Mouse (Mus musculus): Measurements from ENCODE around the gene Bicd1. TPM values are rescaled to one million over a fixed set of nuclear protein-coding genes. Genes with fewer than 3 reads are reported as not detected.
"Not testable (repeated sequence)": the region's sequence is repeated elsewhere in the genome, so short reads cannot be mapped to it uniquely, and the experiment has no call there.

The Bicd1 gene
- polyA plus RNA-seq, 1 experiment from 2014 or later, result 31.2 TPM

DNA sequence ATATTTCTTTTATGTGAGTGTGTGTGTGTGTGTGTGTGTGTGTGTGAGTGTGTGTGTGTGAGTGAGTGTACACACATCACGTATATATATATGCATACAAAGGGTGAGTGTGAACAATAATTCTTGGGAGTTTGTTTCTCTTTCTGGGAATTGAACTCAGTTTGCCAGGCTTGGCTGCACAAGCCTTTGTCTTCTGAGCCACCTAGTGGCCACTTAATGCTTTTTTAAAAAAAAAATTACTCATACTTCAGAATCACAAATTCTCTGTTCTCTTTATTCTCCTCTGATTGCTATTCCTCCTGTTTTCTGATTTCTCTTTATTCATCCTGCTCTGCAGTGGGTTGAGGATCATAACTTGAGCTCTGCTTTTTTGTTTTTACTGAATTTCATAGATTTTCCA is 30.5 kb downstream of the Bicd1 start:
- peaks cover 11% of the 10 kb centered on the region; the same call in 1 of the 2 replicates for H3K36me3 ChIP-seq
- H3K27me3 ChIP-seq, result no peaks in the 10 kb centered on the region
- 95% methylated on average over 1 of the region's 1 CpGs for WGBS
- no peak overlapping the region for H3K9ac ChIP-seq
- no peak overlapping the region for H3K4me3 ChIP-seq
- H3K4me2 ChIP-seq (replicated peaks), result no peak overlapping the region
- H3K9me3 ChIP-seq (replicated peaks), result peaks cover 11% of the 10 kb centered on the region
- ATAC-seq (ENCODE audit: low FRiP score), result no peak
- H3K27ac ChIP-seq, result no peak overlapping the region
- H3K4me1 ChIP-seq, result 0 out of 2 replicates have a peak, but pooled peaks cover 2% of the 10 kb centered on the region

DNA sequence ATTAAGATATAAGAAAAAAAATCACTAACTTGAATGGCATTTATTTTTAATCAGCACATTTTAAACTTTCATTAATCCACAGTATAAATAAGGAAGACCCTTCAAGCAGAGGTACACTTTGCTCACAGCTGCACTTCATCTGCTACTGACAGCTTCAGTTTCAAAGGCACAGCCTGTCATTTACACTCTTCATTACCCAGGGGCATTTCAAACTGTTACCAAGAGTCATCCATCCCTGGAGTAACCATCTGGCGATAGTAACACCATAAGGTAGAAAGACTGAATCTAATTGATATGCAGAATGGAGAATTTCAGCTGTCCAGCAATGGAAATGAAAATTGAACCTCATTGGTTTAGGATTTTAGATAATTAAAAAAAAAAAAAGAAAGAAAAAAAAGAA is 34.2 kb downstream of the Bicd1 start:
- no peaks in the 10 kb centered on the region for H3K27me3 ChIP-seq
- H3K4me2 ChIP-seq (replicated peaks), result no peak overlapping the region
- 30% methylated on average over 1 of the region's 1 CpGs for WGBS
- no peaks in the 10 kb centered on the region for H3K36me3 ChIP-seq
- 0 out of 2 replicates have a peak, but pooled peaks cover 4% of the 10 kb centered on the region for H3K4me1 ChIP-seq
- H3K9me3 ChIP-seq (replicated peaks), result no peaks in the 10 kb centered on the region
- H3K9ac ChIP-seq, result no peak overlapping the region
- peak; percentile 89 for ATAC-seq (ENCODE audit: low FRiP score)
- no peak overlapping the region for H3K27ac ChIP-seq
- no peak overlapping the region for H3K4me3 ChIP-seq

DNA sequence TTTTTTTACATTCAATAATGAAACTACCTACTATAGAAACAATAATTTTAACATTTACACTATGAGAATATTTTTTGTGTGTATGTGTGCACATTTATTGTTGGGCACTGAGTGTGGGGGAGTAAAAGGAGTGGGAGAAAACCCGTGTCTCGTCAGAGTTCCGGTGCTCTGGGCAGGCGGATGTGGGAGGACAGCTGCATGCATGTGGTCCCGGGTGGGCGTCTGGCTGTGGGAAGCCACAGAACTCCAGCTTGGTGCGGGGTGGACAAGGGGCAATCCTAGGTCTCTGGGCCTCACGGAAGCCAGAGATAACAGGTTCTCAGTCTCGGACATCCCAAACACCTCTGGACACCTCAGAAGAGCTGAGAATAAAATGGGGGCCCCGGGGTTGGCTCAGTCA is 37.2 kb downstream of the Bicd1 start:
- H3K27me3 ChIP-seq, result no peaks in the 10 kb centered on the region
- no peak overlapping the region for H3K4me2 ChIP-seq (replicated peaks)
- WGBS, result 77% methylated on average over 10 of the region's 10 CpGs
- H3K4me1 ChIP-seq, result 0 out of 2 replicates have a peak, but pooled peaks cover 4% of the 10 kb centered on the region
- H3K36me3 ChIP-seq, result no peaks in the 10 kb centered on the region
- no peak overlapping the region for H3K4me3 ChIP-seq
- no peak overlapping the region for H3K27ac ChIP-seq
- ATAC-seq (ENCODE audit: low FRiP score), result no peak
- H3K9me3 ChIP-seq (replicated peaks), result no peaks in the 10 kb centered on the region
- no peak overlapping the region for H3K9ac ChIP-seq

DNA sequence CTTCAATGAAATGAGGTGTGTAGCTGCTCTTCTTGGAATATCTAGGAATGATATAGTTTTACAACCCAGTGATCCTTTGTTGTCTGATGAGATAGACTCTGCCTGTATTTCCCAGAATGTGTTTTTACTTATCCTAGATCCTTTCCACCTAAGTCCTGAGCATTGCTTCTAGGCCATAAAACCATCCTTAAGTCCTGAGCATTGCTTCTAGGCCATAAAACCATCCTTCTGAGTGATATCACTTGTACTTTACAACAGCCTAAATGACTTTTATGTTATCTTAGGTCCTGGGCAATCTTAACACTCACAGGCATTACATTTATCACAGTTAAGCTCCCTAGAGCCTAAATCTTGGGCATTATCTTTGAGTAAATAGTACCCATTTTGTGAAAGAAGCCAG is 48.6 kb downstream of the Bicd1 start:
- H3K27ac ChIP-seq, result no peak overlapping the region
- H3K4me1 ChIP-seq, result no peaks in the 10 kb centered on the region
- H3K27me3 ChIP-seq, result no peaks in the 10 kb centered on the region
- no peaks in the 10 kb centered on the region for H3K36me3 ChIP-seq
- H3K9ac ChIP-seq, result no peak overlapping the region
- ATAC-seq (ENCODE audit: low FRiP score), result no peak
- H3K9me3 ChIP-seq (replicated peaks), result no peaks in the 10 kb centered on the region
- no peak overlapping the region for H3K4me2 ChIP-seq (replicated peaks)
- no peak overlapping the region for H3K4me3 ChIP-seq

DNA sequence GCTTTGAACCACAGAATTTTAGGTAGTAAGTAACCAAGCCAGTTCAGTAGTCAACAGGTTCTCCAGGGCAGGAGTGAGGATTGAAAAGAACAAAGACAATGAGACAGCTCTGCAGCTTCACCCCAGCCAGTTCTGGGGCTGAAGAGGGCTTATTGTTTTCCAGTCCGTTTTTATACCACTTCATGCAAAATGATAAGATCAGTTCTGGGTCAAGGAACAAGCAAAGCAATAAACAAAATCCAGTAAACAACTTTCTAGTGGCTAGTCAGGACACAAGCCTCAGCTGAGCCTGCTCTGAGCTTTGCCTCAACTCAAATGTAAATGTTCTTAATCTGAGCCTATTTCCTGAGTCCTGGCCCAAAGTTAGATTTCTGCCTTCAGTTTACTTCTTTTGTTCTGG is 52.3 kb downstream of the Bicd1 start:
- H3K36me3 ChIP-seq, result no peaks in the 10 kb centered on the region
- no peak overlapping the region for H3K4me3 ChIP-seq
- H3K4me2 ChIP-seq (replicated peaks), result no peak overlapping the region
- 15% methylated on average over 1 of the region's 1 CpGs for WGBS
- H3K9me3 ChIP-seq (replicated peaks), result no peaks in the 10 kb centered on the region
- H3K27ac ChIP-seq, result no peak overlapping the region
- H3K27me3 ChIP-seq, result no peaks in the 10 kb centered on the region
- no peak overlapping the region for H3K9ac ChIP-seq
- H3K4me1 ChIP-seq, result no peaks in the 10 kb centered on the region
- ATAC-seq (ENCODE audit: low FRiP score), result no peak

DNA sequence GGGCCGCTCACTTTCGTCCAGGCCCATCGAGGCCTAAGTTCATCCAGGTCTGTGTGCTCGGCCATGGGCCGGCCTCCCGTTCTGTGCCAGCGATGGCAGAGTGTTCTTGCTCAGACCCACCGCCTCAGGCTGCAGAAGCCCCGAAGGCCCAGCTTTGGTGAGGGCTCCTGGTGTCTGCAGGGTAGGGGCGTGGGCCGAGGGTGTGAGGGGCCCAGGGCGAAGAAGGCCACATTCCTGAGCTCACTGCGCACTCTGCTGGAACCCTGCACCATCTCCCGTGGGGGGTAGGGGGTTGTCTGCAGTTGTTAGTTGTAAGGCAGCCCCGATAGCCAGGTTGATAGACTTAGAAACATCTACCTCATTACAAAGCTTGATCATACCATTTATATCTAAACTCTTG is 62.8 kb downstream of the Bicd1 start:
- Histone ChIP-seq H3K4me3 (no peak overlapping the region), H3K9me3 (replicated peaks) (no peaks in the 10 kb centered on the region), H3K27ac (no peak overlapping the region), H3K4me1 (no peaks in the 10 kb centered on the region), H3K4me2 (replicated peaks) (no peak overlapping the region), H3K9ac (no peak overlapping the region), H3K27me3 (no peaks in the 10 kb centered on the region), H3K36me3 (no peaks in the 10 kb centered on the region)
- 79% methylated on average over 15 of the region's 15 CpGs for WGBS
- no peak for ATAC-seq (ENCODE audit: low FRiP score)

DNA sequence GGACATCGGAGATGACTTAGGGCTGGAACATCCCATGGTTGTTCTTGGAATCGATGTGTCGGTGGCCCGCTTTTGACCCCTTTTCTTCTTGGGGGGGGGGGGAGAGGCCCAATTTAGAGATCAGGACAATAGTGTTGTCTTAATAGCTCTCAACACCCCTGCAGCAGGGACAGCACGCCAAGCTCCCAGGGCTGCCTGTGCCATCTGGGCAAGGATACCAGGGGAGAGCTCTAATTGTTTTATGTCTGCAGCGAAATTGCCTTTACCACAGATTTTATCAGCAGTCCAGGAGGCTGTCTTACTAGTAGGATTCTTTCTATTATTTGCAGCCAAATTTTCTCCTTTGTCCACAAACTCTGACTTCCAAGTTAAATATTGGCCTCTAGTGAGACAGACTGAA is 63.8 kb downstream of the Bicd1 start:
- H3K4me3 ChIP-seq; H3K27me3 ChIP-seq; H3K4me2 ChIP-seq (replicated peaks); H3K9ac ChIP-seq; ATAC-seq (ENCODE audit: low FRiP score); H3K36me3 ChIP-seq; H3K9me3 ChIP-seq (replicated peaks); H3K4me1 ChIP-seq; H3K27ac ChIP-seq: not testable (repeated sequence)
- WGBS, result 96% methylated on average over 6 of the region's 6 CpGs

DNA sequence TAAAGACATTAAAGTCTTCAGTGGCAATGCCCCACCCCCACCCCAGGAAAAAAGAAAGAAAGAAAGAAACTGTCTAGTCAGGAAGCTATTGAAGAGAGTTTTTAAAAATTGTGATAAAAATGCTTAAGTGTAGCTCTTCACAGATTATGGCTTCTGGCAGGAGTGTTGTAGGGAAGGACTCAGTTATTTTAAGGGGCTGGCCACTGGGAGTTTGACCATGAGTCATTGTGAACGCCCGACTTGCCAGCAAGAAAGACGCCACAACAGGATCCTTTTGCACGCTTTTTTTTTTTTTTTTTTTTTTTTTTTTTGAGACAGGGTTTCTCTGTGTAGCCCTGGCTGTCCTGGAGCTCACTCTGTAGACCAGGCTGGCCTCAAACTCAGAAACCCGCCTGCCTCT is 73.2 kb downstream of the Bicd1 start:
- H3K36me3 ChIP-seq; H3K4me3 ChIP-seq; H3K4me1 ChIP-seq; ATAC-seq (ENCODE audit: low FRiP score); H3K4me2 ChIP-seq (replicated peaks); H3K27me3 ChIP-seq; H3K9me3 ChIP-seq (replicated peaks); H3K9ac ChIP-seq; H3K27ac ChIP-seq: not testable (repeated sequence)
- WGBS, result 93% methylated on average over 5 of the region's 5 CpGs

DNA sequence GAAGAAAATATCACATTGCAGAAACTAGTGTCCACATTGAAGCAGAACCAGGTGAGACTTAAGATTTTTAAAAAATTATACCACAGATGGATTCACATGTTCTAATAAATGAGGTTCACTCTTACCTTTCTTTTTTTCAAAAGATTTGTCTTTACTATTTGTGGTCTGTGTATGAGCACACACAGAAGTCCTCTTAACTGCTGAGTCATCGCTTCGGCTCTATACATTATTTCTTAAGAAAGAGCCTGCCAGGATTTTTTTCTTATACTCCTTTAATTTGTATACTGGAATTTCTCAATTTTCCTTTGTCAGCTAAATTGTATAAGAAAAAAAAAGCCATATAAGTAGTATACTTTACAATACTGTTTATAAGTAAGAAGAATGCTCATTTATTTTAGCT is 86.0 kb downstream of the Bicd1 start:
- no peak overlapping the region for H3K27ac ChIP-seq
- H3K4me3 ChIP-seq, result no peak overlapping the region
- H3K9me3 ChIP-seq (replicated peaks), result no peaks in the 10 kb centered on the region
- H3K27me3 ChIP-seq, result no peaks in the 10 kb centered on the region
- no peak overlapping the region for H3K4me2 ChIP-seq (replicated peaks)
- no peak overlapping the region for H3K9ac ChIP-seq
- WGBS, result 98% methylated on average over 2 of the region's 2 CpGs
- H3K36me3 ChIP-seq, result peaks cover 8% of the 10 kb centered on the region; the same call in 1 of the 2 replicates
- no peaks in the 10 kb centered on the region for H3K4me1 ChIP-seq
- ATAC-seq (ENCODE audit: low FRiP score), result no peak

DNA sequence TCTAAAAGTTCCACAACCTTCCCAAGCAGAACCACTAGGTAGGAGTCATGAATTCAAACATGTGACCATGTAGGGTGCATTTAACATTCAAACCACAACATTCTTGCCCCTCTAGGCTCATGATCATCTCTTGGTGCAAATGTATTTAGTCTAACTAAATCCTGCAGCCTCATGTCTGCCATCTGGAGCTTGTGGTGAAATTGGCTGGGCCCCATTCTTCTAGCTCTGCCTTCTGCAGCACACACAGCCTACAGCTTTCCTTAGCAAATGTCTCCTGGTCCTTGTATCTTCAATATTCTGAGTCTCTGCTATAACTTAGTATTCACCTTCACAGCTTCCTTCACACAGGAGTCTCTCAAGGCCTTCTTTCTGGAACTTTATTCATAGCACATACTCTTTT is 87.2 kb downstream of the Bicd1 start:
- no peak overlapping the region for H3K27ac ChIP-seq
- no peak overlapping the region for H3K4me2 ChIP-seq (replicated peaks)
- no peaks in the 10 kb centered on the region for H3K27me3 ChIP-seq
- H3K9ac ChIP-seq, result no peak overlapping the region
- H3K9me3 ChIP-seq (replicated peaks), result no peaks in the 10 kb centered on the region
- H3K4me3 ChIP-seq, result no peak overlapping the region
- no peak for ATAC-seq (ENCODE audit: low FRiP score)
- H3K36me3 ChIP-seq, result peaks cover 8% of the 10 kb centered on the region; the same call in 1 of the 2 replicates
- no peaks in the 10 kb centered on the region for H3K4me1 ChIP-seq

DNA sequence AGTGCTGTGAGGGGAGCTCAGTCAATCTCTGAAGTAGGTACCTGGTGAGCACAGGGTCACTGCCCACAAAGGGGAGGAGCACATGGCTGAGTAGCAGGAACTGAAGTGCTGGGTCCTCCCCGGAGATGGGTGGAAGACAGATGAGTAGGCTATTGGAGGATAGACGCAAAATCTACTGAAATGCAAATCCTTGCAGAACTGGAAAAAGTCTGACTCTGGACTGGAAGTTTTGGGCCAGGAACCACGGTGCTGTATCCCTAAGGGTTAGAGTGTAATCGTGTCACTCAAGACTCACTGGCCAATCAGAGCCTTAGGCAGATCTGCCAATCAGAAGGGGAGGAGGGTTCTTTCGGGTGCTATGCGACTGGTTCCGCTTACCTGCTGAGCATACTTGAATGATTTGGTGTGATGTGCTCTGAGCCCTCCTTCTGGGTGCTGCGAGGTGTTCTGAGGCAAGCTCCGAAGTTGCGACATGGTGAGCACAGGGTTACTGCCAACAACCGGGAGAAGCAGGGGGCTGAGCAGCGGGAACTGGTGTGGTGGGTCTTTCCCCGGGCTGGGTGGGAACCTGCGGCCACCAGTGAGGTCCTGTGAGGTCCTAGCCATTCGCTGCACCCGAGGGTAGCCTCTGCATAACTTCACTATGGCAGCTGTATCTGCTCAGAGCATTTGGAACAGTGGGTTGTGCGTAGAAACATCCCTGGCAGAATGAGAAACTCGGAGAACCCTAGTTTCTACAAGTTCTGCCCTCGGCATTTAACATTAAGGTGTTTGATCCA is 157.2 kb downstream of the Bicd1 start:
- peak overlapping the region; percentile 82 for H3K4me2 ChIP-seq (replicated peaks)
- no peaks in the 10 kb centered on the region for H3K27me3 ChIP-seq
- H3K4me3 ChIP-seq, result peak overlapping the region; percentile 57
- WGBS, result 3% methylated on average over 19 of the region's 19 CpGs
- no peaks in the 10 kb centered on the region for H3K9me3 ChIP-seq (replicated peaks)
- peaks cover 8% of the 10 kb centered on the region for H3K4me1 ChIP-seq
- no peak overlapping the region for H3K27ac ChIP-seq
- no peaks in the 10 kb centered on the region for H3K36me3 ChIP-seq
- ATAC-seq (ENCODE audit: low FRiP score), result peak; percentile 99
- H3K9ac ChIP-seq, result peak overlapping the region; percentile 59

DNA sequence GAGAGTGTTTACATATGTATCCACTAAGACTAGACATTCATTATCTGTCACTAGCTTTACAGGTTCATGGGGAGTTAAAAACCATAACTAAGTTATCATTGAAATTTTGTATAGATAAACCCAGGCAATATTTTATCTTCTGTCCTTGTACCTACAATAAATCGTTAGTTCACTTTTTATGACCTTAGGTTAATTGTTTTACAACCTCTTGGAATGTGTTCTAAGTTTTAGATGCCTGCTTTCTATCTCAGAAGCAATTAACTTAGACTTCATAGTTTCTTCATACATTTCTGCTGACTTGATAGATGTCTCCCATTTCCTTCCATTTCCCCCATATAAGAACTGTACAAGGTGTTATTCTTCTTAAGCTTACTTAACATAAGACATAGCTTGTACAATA is 158.5 kb downstream of the Bicd1 start:
- 95% methylated on average over 1 of the region's 1 CpGs for WGBS
- no peak overlapping the region for H3K9ac ChIP-seq
- no peaks in the 10 kb centered on the region for H3K27me3 ChIP-seq
- H3K4me1 ChIP-seq, result peaks cover 8% of the 10 kb centered on the region
- H3K27ac ChIP-seq, result no peak overlapping the region
- H3K9me3 ChIP-seq (replicated peaks), result no peaks in the 10 kb centered on the region
- ATAC-seq (ENCODE audit: low FRiP score), result no peak
- no peaks in the 10 kb centered on the region for H3K36me3 ChIP-seq
- no peak overlapping the region for H3K4me3 ChIP-seq
- H3K4me2 ChIP-seq (replicated peaks), result no peak overlapping the region

DNA sequence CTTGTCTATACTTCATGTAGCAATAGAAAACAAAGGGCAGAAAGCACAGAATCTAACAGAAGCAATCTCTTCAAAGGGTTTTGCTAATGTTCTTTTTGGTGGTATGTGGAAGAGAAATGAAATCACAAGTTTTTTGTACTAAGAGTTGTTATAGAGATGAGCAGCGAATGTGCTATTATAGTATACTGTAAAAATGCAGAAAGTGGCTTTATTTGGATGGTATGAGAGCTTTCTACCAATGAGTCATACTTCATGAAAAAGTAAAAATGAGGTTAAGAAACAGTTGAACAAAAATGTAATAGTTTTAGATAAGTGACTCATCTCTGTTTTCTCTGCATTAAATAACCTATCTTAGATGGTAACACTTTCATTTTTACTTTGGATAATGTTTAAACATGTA is 165.6 kb downstream of the Bicd1 start:
- H3K36me3 ChIP-seq, result no peaks in the 10 kb centered on the region
- no peak for ATAC-seq (ENCODE audit: low FRiP score)
- H3K27ac ChIP-seq, result no peak overlapping the region
- H3K9me3 ChIP-seq (replicated peaks), result no peaks in the 10 kb centered on the region
- H3K4me1 ChIP-seq, result no peaks in the 10 kb centered on the region
- H3K27me3 ChIP-seq, result no peaks in the 10 kb centered on the region
- H3K4me2 ChIP-seq (replicated peaks), result no peak overlapping the region
- no peak overlapping the region for H3K4me3 ChIP-seq
- 88% methylated on average over 1 of the region's 1 CpGs for WGBS
- H3K9ac ChIP-seq, result no peak overlapping the region
